Mouse (Mus musculus) adrenal gland, adult 2 months (tissue): ENCODE results near the gene 1700015F17Rik. TPM values are rescaled to one million over a fixed set of nuclear protein-coding genes. Genes with fewer than 3 reads are reported as not detected.

Source experiments
- DNase-seq: peaks from one replicate; pipeline ENCODE4 v3.0.0; 2021
- long read RNA-seq: library from polyadenylated mRNA; stranded (forward); transcript quantifications from one replicate; pipeline ENCODE4 v2.0.0, GENCODE M21; 2021
- polyA plus RNA-seq: library from polyadenylated mRNA; depleted of rRNA; stranded (reverse); fragments of >200 nt; gene quantifications from 2 replicates; pipeline ENCODE4 v1.2.3, GENCODE M21; 2012; rRNA removed
- total RNA-seq, 2 experiments: library from RNA; stranded (reverse); gene quantifications; 2 replicates each; pipeline ENCODE4 v1.2.3; 2021

1700015F17Rik gene
- total RNA-seq: not detected
- not detected in 2 replicates for polyA plus RNA-seq
- long read RNA-seq: 0 reads

DNA sequence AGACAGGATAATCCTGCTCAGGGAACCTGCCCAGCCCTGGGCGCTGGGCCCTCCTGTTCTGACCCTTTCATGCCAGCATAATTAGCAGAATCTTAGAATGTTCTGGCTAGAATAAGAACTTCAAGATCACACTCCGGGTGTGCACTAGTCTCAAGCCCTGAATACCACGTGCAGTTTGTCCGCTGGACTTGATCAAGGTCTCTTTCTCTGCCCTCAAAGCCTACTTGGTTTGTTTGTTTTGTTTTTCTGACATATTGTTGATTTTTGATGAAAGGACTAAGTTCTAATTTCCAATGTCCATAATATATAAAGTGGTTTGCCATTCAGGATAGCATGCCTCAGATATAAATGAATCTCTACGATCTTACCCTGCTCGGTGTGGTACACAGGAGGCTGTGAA is at the start of gene 1700015F17Rik:
Gene 1700015F17Rik (minus strand): TSS at position 101 of the 400 bp plus-strand sequence.
- DNase-seq: no peak

DNA sequence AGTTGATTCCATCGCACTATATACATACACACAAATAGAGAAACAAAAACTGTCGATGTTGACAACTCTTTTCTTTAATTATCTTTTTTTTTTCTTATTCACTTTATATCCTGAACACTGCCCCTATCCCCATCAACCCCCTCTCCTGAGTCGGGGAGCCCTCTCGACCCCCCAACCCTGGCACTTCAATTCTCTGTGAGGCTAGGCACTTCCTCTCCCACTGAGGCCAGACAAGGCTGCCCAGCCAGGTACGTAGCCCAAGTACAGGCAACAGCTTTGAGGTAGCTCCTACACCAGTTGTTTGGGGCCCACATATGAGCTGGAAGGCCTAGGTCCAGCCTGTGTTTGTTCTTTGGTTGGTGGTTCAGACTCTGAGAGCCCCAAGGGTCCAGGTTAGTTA is 36.5 kb upstream of the 1700015F17Rik start:
- no peak for DNase-seq

DNA sequence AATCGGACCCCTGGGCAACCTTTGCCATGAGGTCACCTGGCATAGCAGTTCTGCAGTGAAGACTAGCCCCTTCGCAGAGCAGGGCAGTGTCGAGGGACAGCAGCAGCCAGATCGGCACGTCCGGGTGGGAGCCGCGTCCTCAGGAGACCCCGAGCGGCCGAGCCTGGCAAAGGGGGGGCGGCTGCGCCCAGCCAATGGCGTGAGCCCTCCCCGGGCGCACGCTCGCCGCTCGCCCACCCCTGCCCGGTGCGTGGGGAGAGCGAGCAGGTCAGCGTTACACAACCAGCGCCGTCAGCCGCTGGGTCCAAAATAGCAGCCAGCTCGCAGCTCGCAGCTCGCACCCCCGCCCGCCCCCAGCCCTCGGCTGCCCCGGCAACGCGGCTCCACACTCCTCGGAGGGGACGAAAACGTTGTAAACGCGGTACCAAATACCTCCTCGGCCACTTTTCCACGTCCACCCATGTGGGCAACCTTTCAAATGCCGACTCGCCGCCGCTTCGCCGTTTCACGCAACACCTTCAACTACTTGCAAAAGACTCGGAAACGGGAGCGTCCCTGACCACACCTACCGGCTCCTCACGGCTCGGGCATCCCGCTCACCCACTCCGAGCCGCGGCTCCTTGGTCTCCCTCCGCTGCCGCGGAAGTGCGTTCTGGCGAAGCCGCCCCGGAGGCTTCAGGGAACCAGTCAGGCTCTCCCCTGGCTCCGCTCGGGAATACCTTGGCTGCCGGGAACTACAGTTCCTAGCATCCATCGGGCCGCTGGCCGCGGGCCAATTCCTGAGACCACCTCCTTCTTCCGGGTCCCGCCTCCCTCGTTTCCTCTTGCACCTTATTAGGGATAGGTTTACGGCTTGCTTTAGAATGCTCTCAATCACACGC is 35.5 kb upstream of the 1700015F17Rik start, which contains the start of gene Cldn12:
Gene Cldn12 (minus strand): TSS at position 763 of the 881 bp plus-strand sequence.
- DNase-seq: peak; percentile 96

DNA sequence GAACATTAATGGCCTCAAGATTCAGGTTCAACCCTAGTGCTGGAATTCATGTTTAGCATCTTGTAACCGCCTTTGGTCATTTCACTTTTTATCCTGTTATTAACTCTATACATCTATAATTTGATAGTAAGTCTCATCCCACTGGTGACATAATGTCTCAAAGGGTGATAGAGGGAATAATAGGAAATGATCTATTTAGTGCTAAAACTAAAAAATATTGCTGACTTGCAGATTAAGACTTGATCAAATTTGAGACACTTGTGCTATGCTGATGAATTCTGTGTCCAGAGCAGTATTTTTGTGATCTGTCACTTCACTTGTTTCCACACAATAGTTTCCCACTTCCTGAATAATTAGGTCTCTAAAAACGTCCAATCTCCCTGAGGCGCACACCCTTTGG is 32.5 kb upstream of the 1700015F17Rik start:
- DNase-seq: no peak

DNA sequence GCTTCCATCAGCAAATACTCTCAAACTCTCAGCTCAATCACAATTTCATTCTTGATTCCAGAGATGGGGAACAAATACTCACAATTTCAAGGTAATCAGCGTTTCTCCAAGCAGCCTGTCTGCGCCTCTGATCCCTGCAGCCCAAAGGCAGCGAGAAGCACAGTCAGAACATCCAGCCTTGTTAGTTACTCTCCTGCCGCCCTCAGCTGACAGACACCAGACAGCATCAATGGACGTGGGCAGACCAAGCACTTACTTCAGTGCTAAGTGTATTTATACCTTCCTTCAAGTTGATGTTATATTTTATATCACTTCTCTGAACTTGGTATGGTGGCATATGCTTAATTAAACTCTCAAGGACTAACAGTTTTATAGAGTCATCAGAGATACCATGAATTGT is 32.0 kb upstream of the 1700015F17Rik start:
- no peak for DNase-seq

DNA sequence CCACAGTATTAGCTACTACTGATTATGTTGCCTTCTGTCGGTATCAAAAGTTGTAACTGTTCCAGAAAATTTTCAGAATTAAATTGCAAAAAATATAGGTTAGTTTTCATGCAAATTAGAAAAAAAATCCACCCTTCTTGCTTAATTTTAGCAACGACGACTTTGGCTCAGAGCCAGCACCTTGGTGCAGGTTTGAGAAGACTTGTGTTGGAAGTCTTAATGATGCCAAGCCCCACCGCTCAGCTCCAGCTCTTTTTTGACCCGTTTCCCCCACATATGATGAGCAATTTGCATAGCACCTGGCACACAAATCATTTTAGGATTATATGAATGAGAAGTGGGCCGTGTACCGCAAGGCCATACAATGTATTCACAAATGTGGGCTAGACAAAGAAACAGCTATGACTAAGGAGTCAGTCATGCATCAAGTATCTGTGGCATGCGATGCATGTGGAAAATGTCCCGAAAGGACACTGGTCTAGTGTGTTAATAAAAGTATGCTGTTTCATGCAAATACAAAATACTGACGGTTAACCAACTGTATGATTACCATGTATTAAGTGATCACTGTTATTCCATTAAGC is 31.5 kb upstream of the 1700015F17Rik start:
- DNase-seq: no peak

DNA sequence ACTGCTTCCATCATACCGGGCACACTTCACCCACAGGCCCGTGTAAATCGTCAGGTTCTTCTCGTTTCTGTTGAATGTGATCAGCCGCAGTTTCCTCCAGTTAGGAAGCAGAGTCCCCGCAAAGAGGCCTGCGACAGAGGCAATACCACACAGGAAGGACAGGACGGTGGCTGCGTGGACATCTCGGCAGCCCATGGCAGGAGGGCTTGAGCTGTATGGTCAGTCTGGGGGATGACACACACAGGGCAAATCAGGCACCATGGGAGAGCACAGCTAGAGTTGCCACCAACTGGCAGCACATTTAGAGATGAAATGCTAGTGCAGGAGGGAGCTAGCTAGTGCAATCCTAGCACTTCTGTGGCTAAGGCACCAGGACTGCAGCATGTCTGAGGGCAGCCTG is 29.3 kb upstream of the 1700015F17Rik start:
- no peak for DNase-seq

DNA sequence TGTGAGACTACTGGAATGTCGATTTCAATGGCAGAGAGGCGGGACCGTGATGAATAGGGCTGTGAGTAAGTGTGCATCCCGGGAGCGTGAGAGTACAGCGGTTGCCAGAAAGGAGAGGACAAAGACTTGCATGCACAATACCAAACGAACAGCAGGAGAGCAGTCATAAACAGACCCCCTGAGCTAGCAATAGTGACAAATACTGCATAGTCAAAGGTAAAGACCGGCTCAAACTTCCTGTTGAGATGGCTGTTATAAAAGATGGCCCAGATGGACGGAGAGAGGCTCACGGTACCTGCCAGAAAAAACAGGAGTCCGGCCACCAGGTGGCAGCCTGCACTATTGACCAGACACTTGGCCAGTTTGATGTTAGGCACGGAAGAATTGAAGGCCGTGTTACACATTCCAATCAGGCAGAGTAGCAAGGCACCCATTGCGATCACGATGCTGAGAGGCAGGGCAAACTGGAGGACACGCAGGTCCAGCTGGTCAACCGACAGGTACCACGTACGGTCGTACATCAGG is 28.8 kb upstream of the 1700015F17Rik start:
- peak; percentile 73 for DNase-seq

DNA sequence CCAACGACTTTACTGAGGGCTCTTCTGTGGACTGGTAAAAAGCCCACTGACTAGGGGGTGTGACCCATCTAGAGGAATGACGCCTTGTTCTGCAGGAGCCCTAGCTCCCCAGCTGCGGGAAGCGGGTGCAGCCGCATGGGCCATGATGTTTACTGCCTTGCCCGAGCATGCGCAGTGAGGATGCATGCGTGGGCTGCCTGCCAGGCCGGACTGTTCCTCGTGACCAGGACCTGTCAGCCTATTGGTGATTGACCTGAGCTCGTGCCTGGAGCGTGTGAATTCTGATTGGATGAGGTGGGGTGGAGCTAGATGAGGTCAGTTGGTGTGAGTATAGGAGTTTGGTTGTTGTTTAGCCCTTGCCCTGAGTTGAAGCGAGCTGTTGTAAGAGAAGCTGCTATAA is 25.5 kb upstream of the 1700015F17Rik start:
- no peak for DNase-seq

DNA sequence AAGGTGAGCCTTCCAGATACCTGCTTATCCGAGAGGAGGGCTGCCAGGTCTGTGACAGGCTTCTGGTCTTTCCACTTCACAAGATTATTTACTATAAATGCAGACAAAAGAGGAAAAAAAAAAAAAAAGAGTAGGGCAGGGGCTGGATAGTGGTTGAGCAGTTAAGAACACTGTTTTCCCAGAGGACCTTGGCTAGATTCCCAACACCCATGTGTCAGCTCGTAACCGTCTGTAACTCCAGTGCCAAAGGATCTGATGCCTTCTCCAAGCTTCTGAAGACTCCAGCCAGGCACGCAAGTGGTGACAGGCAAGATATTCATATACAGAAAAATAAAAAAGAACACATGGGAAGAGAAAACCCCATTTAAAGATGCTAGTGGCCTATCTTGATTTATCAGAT is 24.4 kb upstream of the 1700015F17Rik start:
- DNase-seq: peak; percentile 44

DNA sequence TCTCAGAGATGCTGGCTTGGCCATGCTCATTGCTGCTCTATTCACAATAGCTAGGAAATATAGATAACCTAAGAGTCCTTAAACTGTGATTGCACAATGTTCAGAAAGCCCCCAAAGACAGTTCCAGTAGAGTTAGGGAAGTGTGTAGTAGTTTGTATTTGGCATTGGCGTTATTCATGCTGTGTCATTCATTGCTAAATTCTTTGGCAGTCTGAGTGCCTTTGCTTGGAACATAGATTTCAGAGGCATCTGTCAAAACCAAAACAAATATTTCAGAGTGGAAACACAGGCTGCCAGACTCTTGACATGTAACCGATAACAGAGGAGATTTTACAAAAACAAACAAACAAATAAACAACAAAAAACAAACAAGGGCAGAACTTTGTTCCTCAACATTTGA is 22.6 kb upstream of the 1700015F17Rik start:
- peak; percentile 23 for DNase-seq

DNA sequence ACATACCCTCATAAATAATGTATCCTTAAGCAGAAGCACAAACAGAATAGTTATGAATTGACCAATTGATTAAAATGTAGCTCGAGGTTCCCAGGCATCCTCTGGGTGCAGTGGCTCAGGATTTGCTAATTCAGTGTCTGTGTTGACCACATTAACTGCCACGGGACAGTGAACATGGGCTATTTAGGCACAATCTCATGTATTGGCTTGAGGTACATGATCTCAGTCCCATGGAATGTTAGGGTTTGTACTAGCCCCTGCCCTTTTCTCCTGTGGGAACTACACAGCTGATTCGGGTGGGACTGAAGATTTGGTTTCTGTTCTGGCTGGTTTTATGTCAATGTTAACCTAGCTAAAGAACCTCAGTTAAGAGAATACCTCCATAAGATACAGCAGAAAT is 17.4 kb upstream of the 1700015F17Rik start:
- no peak for DNase-seq

DNA sequence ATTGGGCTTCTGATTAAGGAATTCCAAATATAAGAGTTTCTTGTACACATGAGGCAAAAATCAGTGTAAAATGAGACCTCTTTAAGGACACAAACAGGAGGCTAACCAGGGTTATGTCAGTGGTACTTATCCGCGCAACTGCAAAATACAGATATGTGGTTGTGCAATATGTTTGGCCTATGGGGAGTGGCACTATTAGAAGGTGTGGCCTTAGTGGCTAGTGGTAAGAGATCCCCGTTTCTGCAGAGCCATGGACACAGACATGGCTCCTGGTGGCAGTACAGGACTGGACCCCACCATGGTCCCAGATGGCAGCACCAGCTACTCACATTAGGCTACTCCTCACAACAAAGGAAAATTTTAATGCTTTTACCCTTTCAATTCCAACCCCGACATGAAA is 16.1 kb upstream of the 1700015F17Rik start:
- DNase-seq: no peak

DNA sequence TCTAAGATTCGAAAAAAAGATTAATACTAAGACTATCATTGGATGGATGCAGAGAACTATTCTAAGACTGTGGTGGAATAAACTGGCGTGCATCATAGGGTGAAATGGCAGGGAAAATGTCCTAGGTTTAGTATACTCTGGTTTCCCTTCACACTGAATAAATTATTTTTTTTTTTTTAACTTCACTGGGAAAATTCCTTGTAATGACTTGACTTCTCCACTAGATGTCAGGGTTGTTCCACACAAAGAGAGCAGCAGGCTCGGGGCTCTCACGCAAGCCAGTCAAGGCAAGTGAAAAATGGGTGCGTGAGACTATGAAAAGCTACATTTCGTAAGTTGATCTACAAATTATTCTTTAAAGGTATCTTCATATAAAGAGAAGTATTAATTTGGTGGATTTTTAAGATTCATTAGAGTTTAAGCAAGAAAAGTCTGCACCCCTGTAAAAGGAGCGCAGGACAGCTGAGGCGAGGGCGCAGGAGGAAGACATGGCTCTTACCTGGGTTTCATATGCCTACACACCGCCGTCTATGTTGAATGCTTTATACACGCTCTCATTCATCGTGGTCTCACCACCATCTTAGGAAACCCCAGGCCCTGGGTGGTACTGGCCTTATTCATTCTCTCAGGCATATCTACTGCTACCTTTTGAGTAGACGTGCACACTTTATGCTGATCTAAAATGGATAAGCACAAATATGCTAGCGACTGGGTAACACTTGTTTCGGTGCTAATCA is 15.5 kb upstream of the 1700015F17Rik start:
- DNase-seq: peak; percentile 28

DNA sequence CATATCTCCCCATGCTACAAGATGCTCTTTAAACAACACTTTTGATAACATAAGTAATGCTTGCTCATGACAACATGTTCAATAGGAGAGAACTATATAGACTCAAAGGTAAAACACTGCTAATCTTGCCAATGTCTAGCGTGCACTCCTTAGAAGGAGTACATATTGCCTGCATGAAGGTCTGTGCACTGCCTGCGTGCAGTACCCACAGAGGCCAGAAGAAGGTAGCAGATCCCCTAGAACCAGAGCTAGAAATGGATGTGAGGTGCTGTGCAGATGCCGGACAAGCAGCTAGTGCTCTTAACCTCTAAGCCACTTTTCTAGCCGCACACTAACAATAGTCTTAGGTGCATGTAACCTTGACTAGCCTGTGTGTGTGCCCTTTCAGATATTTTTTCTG is 13.2 kb upstream of the 1700015F17Rik start:
- no peak for DNase-seq

DNA sequence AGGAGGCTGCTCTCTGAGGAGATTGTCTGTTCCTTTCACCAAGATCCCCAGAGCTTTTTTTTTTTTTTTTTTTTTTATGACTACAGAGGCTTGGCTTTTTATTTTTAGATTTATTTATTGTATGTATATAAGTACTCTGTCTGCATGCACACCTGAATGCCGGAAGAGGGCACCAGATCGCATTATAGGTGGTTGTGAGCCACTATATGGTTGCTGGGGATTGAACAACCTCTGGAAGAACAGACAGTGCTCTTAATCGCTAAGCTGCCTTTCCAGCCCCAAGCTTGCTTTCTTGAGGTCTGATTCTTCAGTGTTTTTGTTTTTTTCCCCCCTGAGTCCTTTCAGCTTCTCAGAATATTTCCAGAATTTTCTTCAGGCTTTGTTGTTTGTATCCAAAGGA is 7.1 kb upstream of the 1700015F17Rik start:
- DNase-seq: no peak

DNA sequence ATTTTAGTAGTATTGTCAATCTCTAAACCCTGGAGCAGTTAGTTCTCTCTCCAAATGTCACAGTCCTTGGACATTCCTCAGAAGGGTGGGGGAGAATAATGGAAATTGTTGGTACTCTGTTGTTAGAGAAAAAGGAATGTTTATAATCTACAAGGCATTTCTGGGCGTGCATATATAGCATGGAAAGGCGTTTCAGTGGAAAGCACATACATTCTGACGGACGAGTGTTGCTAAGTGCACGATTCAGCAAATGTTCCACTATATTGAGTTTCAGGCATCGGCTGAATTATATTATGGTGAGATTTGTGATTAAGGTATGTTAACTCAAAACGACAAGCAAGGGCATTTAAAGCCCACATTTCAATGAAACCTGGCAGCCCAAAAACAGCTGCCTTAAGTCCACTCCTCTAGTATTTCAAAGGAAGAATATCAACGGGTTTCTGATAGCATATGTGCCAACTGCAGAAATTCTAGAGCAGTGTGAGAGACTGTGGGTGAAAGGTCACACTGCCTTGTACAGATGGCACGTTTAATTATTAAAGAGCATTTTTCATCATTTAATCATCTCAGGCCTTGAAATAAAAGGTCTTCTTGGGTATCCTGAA is 4.4 kb upstream of the 1700015F17Rik start:
- DNase-seq: no peak

DNA sequence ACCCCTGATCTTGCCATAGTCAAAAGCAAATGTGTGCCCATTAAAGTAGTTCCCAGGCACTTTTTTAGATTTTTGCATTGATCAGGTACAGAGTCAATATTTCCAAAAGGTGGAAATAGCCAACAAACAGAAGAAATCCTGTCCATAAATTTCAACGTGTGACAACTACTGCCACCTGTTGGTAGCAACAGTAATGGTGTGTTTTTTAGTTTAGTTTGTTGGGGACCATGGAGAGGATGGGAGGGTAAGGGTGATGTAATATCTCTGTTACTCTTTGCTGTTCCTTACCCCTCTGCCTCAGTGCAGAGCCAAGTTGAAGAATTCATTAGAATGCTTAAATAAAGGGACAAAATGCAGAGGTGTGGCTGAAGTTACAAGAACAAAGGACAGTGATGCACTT is 2.7 kb upstream of the 1700015F17Rik start:
- no peak for DNase-seq

DNA sequence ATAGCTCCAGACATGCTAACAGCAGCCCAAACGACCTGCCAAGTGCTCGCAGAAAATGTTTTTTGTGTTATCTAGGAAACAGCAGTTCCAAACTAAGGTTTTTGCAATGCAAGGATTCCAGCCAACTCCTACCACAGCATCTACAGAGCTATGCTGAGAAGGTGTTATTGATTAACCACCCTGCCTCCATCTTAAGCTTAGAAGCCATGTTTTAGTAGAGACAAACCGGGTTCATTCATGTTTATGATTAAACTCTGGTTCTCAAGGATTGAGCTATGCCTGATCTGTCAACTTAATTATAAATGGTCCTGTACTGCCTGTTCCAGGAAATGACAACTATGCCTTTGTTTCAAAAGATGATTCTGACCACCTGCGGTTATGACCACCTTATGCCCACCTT is 2.8 kb downstream of the 1700015F17Rik start:
- no peak for DNase-seq

DNA sequence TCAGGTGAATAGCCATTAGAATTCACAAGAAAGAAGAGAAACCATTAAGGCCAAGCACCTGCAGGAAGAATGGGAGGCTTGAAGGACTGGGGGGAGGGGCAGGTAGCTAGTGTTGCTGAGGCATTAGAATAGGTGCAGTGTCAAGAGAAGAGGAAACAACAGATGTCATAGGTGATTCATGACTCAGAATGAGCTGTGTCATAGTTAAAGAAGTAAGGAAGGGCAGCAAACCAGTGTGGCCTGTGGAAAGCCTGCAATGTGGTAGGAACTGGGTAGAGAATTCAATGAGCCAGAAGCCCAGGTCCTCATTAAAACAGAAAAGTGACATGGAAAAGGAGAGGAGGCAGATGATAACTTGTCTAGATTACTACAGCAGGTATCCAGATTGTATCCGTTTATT is 13.7 kb downstream of the 1700015F17Rik start:
- no peak for DNase-seq

DNA sequence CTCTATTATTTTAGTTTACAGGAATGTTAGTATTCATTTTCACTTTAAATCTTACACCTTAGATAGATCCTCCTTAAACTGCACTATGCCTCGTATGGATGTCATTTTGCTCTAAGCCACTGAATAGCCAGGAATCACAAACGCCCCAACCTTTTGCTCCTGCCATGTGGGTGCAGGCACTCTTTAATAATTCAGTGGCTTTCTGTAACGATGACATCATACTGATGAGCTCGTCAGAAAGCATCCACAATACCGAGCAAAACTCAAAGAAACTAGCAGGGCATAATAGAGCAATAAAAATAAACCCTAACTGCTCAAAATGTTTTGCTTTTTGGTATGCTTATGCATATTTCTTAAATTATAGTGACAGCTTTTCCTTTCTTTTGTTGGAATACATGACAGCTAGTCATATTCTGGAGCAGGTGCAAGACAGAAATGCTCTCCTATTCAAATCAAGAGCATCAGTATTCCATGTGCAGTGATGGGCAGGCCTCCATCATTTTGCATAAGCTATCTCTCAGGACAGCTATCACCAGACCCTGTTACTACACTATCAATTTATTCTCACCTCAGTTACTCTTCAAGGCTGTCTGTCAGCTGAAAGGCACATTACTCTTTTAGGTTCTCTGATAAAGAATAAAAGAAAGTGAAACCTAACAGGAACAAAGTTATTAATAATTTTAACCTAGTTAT is 47.1 kb downstream of the 1700015F17Rik start:
- DNase-seq: no peak
